15 mouse cellular contexts compared by ENCODE assay signal in genomic region chr1:170924485-170924884, GRCm38 (mm10). TPM values are rescaled to one million over a fixed set of nuclear protein-coding genes. Genes with fewer than 3 reads are reported as not detected.
DNase-seq lines count a peak whose midpoint lies in the region; ATAC-seq lines count a peak whose summit lies in the region.
"Had no signal": no experiment of that assay in that cellular context is flagged by ENCODE, and none has a peak within 500 bp of the region (broad histone marks: within the 10 kb centered on the region; RNA-seq: fewer than 3 reads in every experiment).

No protein-coding gene starts in this region.

- no peaks in the 10 kb centered on the region for H3K36me3 ChIP-seq in midbrain, embryonic 15.5 days (replicated peaks)
- no peaks in the 10 kb centered on the region for H3K36me3 ChIP-seq in midbrain, embryonic 11.5 days (ENCODE audit: control insufficient read depth, insufficient read depth, low read length)
- H3K36me3 ChIP-seq: hindbrain, embryonic 13.5 days; neural tube, embryonic 13.5 days had no signal

- no peaks in the 10 kb centered on the region for H3K9me3 ChIP-seq in midbrain, embryonic 15.5 days
- no peaks in the 10 kb centered on the region for H3K9me3 ChIP-seq in midbrain, embryonic 11.5 days (ENCODE audit: control insufficient read depth, low read length)
- H3K9me3 ChIP-seq: hindbrain, embryonic 13.5 days; neural tube, embryonic 13.5 days had no signal

- DNase-seq in gastrocnemius, adult 18-20 months (ENCODE audit: low spot score), result peak; percentile 7
- no peak for DNase-seq in gastrocnemius, postnatal 4 days (ENCODE audit: low spot score in 2 of 2)
- peak; percentile 26 for DNase-seq in 416B (ENCODE audit: low read depth)
- peak; percentile 62 for DNase-seq in c-Kit-positive CD71-positive TER-119-positive erythroid progenitor cells, embryonic 14.5 days (ENCODE audit: low spot score)
- DNase-seq in lung, postnatal 25 days (ENCODE audit: low spot score), result peak; percentile 41
- DNase-seq in midbrain, embryonic 11.5 days (ENCODE audit: low spot score, missing footprints), result no peak
- no peak for DNase-seq in urinary bladder, postnatal 4 days (ENCODE audit: low spot score in 2 of 2)
- DNase-seq: cerebellum, postnatal 25 days had no signal

- ATAC-seq in midbrain, embryonic 15.5 days (replicated peaks), result no peak
- no peak for ATAC-seq in midbrain, embryonic 11.5 days (ENCODE audit: low FRiP score)
- ATAC-seq: forebrain, embryonic 16.5 days had no signal

- no peaks in the 10 kb centered on the region for H3K4me1 ChIP-seq in midbrain, embryonic 15.5 days
- no peaks in the 10 kb centered on the region for H3K4me1 ChIP-seq in midbrain, embryonic 11.5 days (ENCODE audit: control insufficient read depth, insufficient read depth, low read length)
- H3K4me1 ChIP-seq: hindbrain, embryonic 13.5 days; neural tube, embryonic 13.5 days had no signal

- H3K4me3 ChIP-seq in midbrain, embryonic 15.5 days, result no peak overlapping the region
- no peak overlapping the region for H3K4me3 ChIP-seq in midbrain, embryonic 11.5 days (ENCODE audit: low read depth, low read length)
- H3K4me3 ChIP-seq: hindbrain, embryonic 13.5 days; layer of hippocampus, adult 2 months; neural tube, embryonic 13.5 days had no signal

- 87% methylated on average over 6 of the region's 6 CpGs for WGBS in midbrain, embryonic 15.5 days
- 86% methylated on average over 6 of the region's 6 CpGs for WGBS in midbrain, embryonic 11.5 days

- no peak overlapping the region for H3K9ac ChIP-seq in midbrain, embryonic 15.5 days
- H3K9ac ChIP-seq in midbrain, embryonic 11.5 days (ENCODE audit: low read length), result no peak overlapping the region
- H3K9ac ChIP-seq: hindbrain, embryonic 13.5 days; neural tube, embryonic 13.5 days had no signal

- H3K27me3 ChIP-seq in midbrain, embryonic 15.5 days (replicated peaks), result no peaks in the 10 kb centered on the region
- no peaks in the 10 kb centered on the region for H3K27me3 ChIP-seq in midbrain, embryonic 11.5 days (ENCODE audit: control insufficient read depth, insufficient read depth, low read length)
- H3K27me3 ChIP-seq: hindbrain, embryonic 13.5 days; neural tube, embryonic 13.5 days had no signal

- H3K27ac ChIP-seq in midbrain, embryonic 15.5 days, result no peak overlapping the region
- H3K27ac ChIP-seq in midbrain, embryonic 11.5 days (ENCODE audit: low read depth, low read length), result no peak overlapping the region
- H3K27ac ChIP-seq: hindbrain, embryonic 13.5 days; layer of hippocampus, adult 2 months; neural tube, embryonic 13.5 days had no signal

- H3K4me2 ChIP-seq in midbrain, embryonic 15.5 days, result no peak overlapping the region
- no peak overlapping the region for H3K4me2 ChIP-seq in midbrain, embryonic 11.5 days
- H3K4me2 ChIP-seq: hindbrain, embryonic 13.5 days; neural tube, embryonic 13.5 days had no signal

RNA-seq across cellular contexts. Expression of gene Fcrla, which starts 2.9 kb away (rescaled TPM):
- not detected for total RNA-seq in gastrocnemius, adult 18-20 months (2021)
- total RNA-seq in gastrocnemius, postnatal 4 days (2021), result under 1 TPM; 0.26 to 0.61 TPM
- not detected in 2 replicates for polyA plus RNA-seq in midbrain, embryonic 15.5 days (2015; fragmentation: Nextera tagmentation; extraction: Ambion mirVana)
- polyA plus RNA-seq in midbrain, embryonic 11.5 days (2014; fragmentation: Nextera tagmentation; extraction: Ambion mirVana), result not detected in 2 replicates
- total RNA-seq: layer of hippocampus, adult 2 months had no signal
- polyA plus RNA-seq: C2C12; forebrain, embryonic 16.5 days; hindbrain, embryonic 13.5 days; neural tube, embryonic 13.5 days; stomach, embryonic 14.5 days had no signal

RNA-seq across cellular contexts. Expression of gene Fcrlb, which starts 11.7 kb away (rescaled TPM):
- not detected for total RNA-seq in gastrocnemius, adult 18-20 months (2021)
- not detected for total RNA-seq in gastrocnemius, postnatal 4 days (2021)
- polyA plus RNA-seq in midbrain, embryonic 15.5 days (2015; fragmentation: Nextera tagmentation; extraction: Ambion mirVana), result 0.65 and 0.97 TPM in 2 replicates
- not detected in 2 replicates for polyA plus RNA-seq in midbrain, embryonic 11.5 days (2014; fragmentation: Nextera tagmentation; extraction: Ambion mirVana)
- polyA plus RNA-seq: C2C12; stomach, embryonic 14.5 days had no signal

RNA-seq across cellular contexts. Expression of gene Dusp12, which starts 39.1 kb away (rescaled TPM):
- 1 to 10 TPM; 4.1 to 5.5 TPM for total RNA-seq in gastrocnemius, adult 18-20 months (2021)
- total RNA-seq in gastrocnemius, postnatal 4 days (2021), result 10 to 100 TPM; 13.4 to 13.8 TPM
- 42.2 and 54.0 TPM in 2 replicates for polyA plus RNA-seq in midbrain, embryonic 15.5 days (2015; fragmentation: Nextera tagmentation; extraction: Ambion mirVana)
- polyA plus RNA-seq in midbrain, embryonic 11.5 days (2014; fragmentation: Nextera tagmentation; extraction: Ambion mirVana), result 28.9 and 31.1 TPM in 2 replicates

RNA-seq across cellular contexts. Expression of gene Gm26620, which starts 39.6 kb away (rescaled TPM):
- total RNA-seq in gastrocnemius, adult 18-20 months (2021), result under 1 TPM in 1 of 2 experiments, not detected in 1; 0.47 TPM
- total RNA-seq in gastrocnemius, postnatal 4 days (2021), result under 1 TPM; 0.59 to 0.67 TPM
- 0.49 and 0.76 TPM in 2 replicates for polyA plus RNA-seq in midbrain, embryonic 15.5 days (2015; fragmentation: Nextera tagmentation; extraction: Ambion mirVana)
- polyA plus RNA-seq in midbrain, embryonic 11.5 days (2014; fragmentation: Nextera tagmentation; extraction: Ambion mirVana), result 0.31 TPM in 1 of 2 replicates, not detected in the other

RNA-seq across cellular contexts. Expression of gene Fcgr2b, which starts 51.9 kb away (rescaled TPM):
- total RNA-seq in gastrocnemius, adult 18-20 months (2021), result 1 to 10 TPM; 2.3 to 2.4 TPM
- total RNA-seq in gastrocnemius, postnatal 4 days (2021), result 10 to 100 TPM in 1 of 2 experiments, 1 to 10 TPM in 1; 8.9 to 11.9 TPM
- 1.8 and 1.9 TPM in 2 replicates for polyA plus RNA-seq in midbrain, embryonic 15.5 days (2015; fragmentation: Nextera tagmentation; extraction: Ambion mirVana)
- 0.18 TPM in 1 of 2 replicates, not detected in the other for polyA plus RNA-seq in midbrain, embryonic 11.5 days (2014; fragmentation: Nextera tagmentation; extraction: Ambion mirVana)

Comparison
In these comparisons a context has a peak if more than half of its experiments do, and no peak if none do; other contexts are left out.
1. DNase-seq: peak in gastrocnemius, adult 18-20 months (single experiment), 416B (single experiment), c-Kit-positive CD71-positive TER-119-positive erythroid progenitor cells, embryonic 14.5 days (single experiment) and lung, postnatal 25 days (single experiment); none in gastrocnemius, postnatal 4 days (0 of 2), midbrain, embryonic 11.5 days (single experiment) and urinary bladder, postnatal 4 days (0 of 2).